Mouse (Mus musculus) central nervous system, embryonic 11.5 days (tissue): ENCODE results near the gene Bicd1. TPM values are rescaled to one million over a fixed set of nuclear protein-coding genes. Genes with fewer than 3 reads are reported as not detected.

Experiments
- polyA plus RNA-seq: library from polyadenylated mRNA; depleted of rRNA; stranded (reverse); fragments of >200 nt; gene quantifications from 2 replicates; pipeline ENCODE4 v1.2.3, GENCODE M21; 2012; rRNA removed

The Bicd1 gene
- polyA plus RNA-seq = 7.7 and 8.8 TPM in 2 replicates

DNA sequence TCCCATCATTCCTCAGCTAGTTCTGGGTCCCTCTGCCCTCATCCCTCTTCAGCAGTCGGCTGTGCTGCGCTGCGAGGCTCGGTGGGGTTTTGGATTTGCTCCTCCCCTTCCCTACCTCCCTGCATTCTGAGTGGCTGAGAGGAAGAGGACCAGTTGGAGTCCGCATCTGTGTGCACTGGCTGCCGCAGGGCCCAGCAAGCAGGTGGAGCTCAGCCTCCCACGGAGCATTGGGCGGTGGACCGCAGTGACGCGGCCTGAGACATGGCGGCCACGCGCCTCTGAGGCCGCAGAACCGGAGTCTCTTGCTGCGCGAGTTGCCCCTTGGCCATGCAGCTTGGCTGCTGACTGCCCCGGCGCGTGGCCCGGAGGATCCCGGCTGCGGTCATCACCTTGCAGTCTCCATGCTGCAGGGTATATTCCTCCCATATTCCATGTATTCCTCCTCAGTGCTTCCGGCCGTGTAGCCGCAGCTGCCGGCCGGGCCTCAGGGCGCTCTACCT, at the start of gene Bicd1:
TSS of gene Bicd1 (plus strand) at position 54 of the 500 bp plus-strand sequence.

Other genes starting within 250 kb of the Bicd1 start
- gene Amn1, start 220.2 kb upstream of the Bicd1 start, polyA plus RNA-seq = 20.5 and 39.4 TPM in 2 replicates
- 16.4 and 16.9 TPM in 2 replicates for gene Resf1, start 99.5 kb upstream of the Bicd1 start, polyA plus RNA-seq